Mouse (Mus musculus) frontal cortex, postnatal 14 days (tissue): ENCODE data around the gene Tkt.

ENCODE experiments used
- DNase-seq, 2 experiments: peaks; one replicate each; pipeline ENCODE4 v3.0.0; 2022; ENCODE audit warnings: low spot score in 2 of 2

The Tkt gene

GRCm38 (mm10) chr14:30585323-30585722 lies 37.2 kb downstream of the Tkt start:
- no peak for DNase-seq

- no peak for DNase-seq
Observed at GRCm38 (mm10) chr14:30586780-30587461, 38.8 kb downstream of the Tkt start.

- no peak for DNase-seq
Observed at GRCm38 (mm10) chr14:30590041-30590645, 42.0 kb downstream of the Tkt start.

- no peak for DNase-seq
Observed at GRCm38 (mm10) chr14:30590918-30591317, 42.8 kb downstream of the Tkt start.

GRCm38 (mm10) chr14:30591417-30591816 lies 43.3 kb downstream of the Tkt start:
- DNase-seq: peak; percentile 46 to 67

GRCm38 (mm10) chr14:30593279-30594091 lies 45.3 kb downstream of the Tkt start:
- no peak for DNase-seq

- peak in 1 of 2 experiments; percentile 34 for DNase-seq
Observed at GRCm38 (mm10) chr14:30594092-30594695, 46.0 kb downstream of the Tkt start.

GRCm38 (mm10) chr14:30595576-30596313 lies 47.6 kb downstream of the Tkt start:
- DNase-seq: no peak

GRCm38 (mm10) chr14:30596407-30596806 lies 48.2 kb downstream of the Tkt start:
- no peak for DNase-seq

GRCm38 (mm10) chr14:30597142-30597541 lies 49.0 kb downstream of the Tkt start:
- no peak for DNase-seq

- no peak for DNase-seq
Observed at GRCm38 (mm10) chr14:30606817-30607216, 58.7 kb downstream of the Tkt start.

GRCm38 (mm10) chr14:30607696-30608095 lies 59.5 kb downstream of the Tkt start:
- no peak for DNase-seq

- DNase-seq: no peak
Observed at GRCm38 (mm10) chr14:30608176-30608575, 60.0 kb downstream of the Tkt start.

GRCm38 (mm10) chr14:30609499-30609898 lies 61.3 kb downstream of the Tkt start:
- no peak for DNase-seq

GRCm38 (mm10) chr14:30610304-30610703 lies 62.1 kb downstream of the Tkt start:
- no peak for DNase-seq

GRCm38 (mm10) chr14:30610940-30611339 lies 62.8 kb downstream of the Tkt start:
- DNase-seq: no peak

GRCm38 (mm10) chr14:30612523-30612922 lies 64.4 kb downstream of the Tkt start:
- DNase-seq: peak in 1 of 2 experiments; percentile 45

- DNase-seq: no peak
Observed at GRCm38 (mm10) chr14:30612962-30613715, 65.0 kb downstream of the Tkt start.

GRCm38 (mm10) chr14:30616751-30617150 lies 68.6 kb downstream of the Tkt start:
- no peak for DNase-seq

GRCm38 (mm10) chr14:30618746-30619275 lies 70.7 kb downstream of the Tkt start:
- no peak for DNase-seq
